Mouse (Mus musculus) lung, postnatal 0 days (tissue): ENCODE measurements around the gene Gm10964.

Experiments
- CTCF ChIP-seq: IDR thresholded peaks from 2 replicates; pipeline ENCODE4 v1.5.1; 2016; ENCODE audit warnings: antibody characterized with exemption, mild to moderate bottlenecking
- EP300 ChIP-seq: IDR thresholded peaks from 2 replicates; pipeline ENCODE4 v1.6.1; 2016; ENCODE audit warnings: antibody characterized with exemption, mild to moderate bottlenecking, control low read depth

DNA sequence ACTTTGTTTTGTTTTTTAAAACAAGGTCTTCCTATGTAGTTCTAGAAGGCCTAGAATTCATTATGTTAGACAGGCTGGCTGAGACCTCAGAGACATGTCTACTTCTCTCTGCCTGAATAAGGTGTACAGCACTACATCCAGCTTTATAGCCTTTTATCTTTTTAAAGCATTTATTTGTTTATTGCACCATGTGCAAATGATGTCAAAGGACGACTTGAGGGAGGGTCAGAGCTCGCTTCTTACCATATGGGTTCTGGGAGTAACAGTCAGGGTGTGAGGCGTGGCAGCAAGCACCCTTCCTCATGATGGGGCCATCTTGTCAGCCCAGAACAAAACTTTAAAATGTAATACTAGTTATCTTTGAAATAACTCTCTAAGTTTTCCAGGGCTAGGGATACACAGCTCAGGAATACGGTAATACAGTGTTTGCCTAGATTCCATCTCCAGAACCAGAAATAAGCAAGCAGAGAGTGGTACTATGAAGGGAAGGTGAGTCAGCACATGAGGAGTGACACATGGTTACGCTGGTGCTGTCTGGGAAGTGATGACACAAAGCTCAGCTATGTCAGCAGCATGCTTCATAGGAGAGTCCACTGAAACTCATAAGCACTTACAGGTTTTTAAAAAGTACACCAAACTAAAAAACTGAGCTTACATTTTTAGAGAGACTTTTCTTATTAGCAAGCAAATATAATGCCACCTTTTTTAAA is 20.2 kb downstream of the Gm10964 start:
- no peak for TF ChIP-seq CTCF
- no peak for TF ChIP-seq EP300
